Mouse (Mus musculus) layer of hippocampus, adult 2 months (tissue): ENCODE data around the gene Clstn1. TPM values are rescaled to one million over a fixed set of nuclear protein-coding genes. Genes with fewer than 3 reads are reported as not detected.
A peak's percentile ranks its signal among the peaks of the same experiment; 100 is the strongest.
"Not testable (repeated sequence)": the region's sequence is repeated elsewhere in the genome, so short reads cannot be mapped to it uniquely, and the experiment has no call there.

Experiments
- DNase-seq, 2 experiments: peaks; one replicate each; pipeline ENCODE4 v3.0.0; 2022; ENCODE audit warnings: low spot score in 2 of 2
- H3K27ac ChIP-seq: fragments of 200-600 bp; 2 replicates; pipeline ENCODE4 v1.8.1; 2022
- H3K4me3 ChIP-seq: fragments of 200-600 bp; 2 replicates; pipeline ENCODE4 v1.8.1; 2022; ENCODE audit warnings: mild to moderate bottlenecking
- CTCF ChIP-seq: fragments of 200-600 bp; conservative IDR thresholded peaks from 2 replicates; pipeline ENCODE4 v1.8.1; 2022; ENCODE audit warnings: antibody characterized with exemption, mild to moderate bottlenecking, moderate library complexity
- total RNA-seq, 2 experiments: library from RNA; stranded (reverse); gene quantifications; 2 replicates each; pipeline ENCODE4 v1.2.3; 2021

Gene Clstn1
- total RNA-seq, 2 experiments from 2014 or later, result 748 to 817 TPM

- H3K27ac ChIP-seq, result no peak overlapping the region
- TF ChIP-seq CTCF, result no peak
- DNase-seq, result no peak
Observed at GRCm38 (mm10) chr4:149609256-149610025, 23.2 kb downstream of the Clstn1 start.

GRCm38 (mm10) chr4:149611376-149612044 lies 25.2 kb downstream of the Clstn1 start:
- no peak overlapping the region for H3K27ac ChIP-seq
- peak in 1 of 2 experiments; percentile 62 for DNase-seq
- peak; percentile 95 for TF ChIP-seq CTCF
- no peak overlapping the region for H3K4me3 ChIP-seq

More at GRCm38 (mm10) chr4:149609256-149610025, 23.2 kb downstream of the Clstn1 start:
- H3K4me3 ChIP-seq, result no peak overlapping the region

DNA sequence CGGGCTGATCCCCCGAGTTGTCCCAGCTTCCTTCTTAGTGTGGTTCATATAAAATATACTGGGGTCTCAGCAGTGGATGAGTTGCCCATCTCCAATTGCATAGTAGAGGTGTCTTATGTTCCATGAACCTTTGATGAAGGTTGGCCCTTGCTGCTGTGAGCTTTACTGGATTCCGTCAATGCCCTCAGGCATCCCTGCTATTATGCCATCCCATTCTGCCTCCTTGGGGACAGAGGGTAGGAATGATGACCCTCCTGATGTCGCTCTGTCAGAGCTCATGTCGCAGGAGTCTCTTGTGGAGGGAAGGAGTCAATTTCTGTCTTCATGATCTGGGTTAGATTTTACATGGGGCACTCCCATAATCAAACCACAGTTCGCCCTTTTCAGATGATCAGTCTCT lies 27.2 kb downstream of the Clstn1 start:
- H3K27ac ChIP-seq, DNase-seq, H3K4me3 ChIP-seq: not testable (repeated sequence)

DNA sequence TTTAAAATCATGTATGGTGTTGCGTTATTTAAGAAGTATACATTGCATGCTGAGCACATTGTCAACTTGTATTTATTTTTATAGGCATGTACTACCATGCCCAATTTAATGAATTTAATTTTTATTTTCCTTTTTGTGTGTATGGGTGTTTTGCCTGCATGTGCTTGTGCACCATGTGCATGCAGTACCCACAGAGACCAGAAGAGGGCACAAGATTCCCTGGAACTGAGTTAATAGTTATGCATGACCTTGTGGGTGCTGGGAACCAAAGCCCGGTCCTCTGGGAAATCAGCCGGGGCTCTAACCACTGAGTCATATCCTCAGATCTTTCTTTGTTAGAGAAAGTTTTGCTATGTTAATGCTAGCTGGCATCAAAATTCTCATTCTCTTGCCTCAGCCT lies 28.6 kb downstream of the Clstn1 start:
- Histone ChIP-seq H3K27ac (no peak overlapping the region), H3K4me3 (no peak overlapping the region)
- TF ChIP-seq CTCF, result peak; percentile 56
- no peak for DNase-seq

DNA sequence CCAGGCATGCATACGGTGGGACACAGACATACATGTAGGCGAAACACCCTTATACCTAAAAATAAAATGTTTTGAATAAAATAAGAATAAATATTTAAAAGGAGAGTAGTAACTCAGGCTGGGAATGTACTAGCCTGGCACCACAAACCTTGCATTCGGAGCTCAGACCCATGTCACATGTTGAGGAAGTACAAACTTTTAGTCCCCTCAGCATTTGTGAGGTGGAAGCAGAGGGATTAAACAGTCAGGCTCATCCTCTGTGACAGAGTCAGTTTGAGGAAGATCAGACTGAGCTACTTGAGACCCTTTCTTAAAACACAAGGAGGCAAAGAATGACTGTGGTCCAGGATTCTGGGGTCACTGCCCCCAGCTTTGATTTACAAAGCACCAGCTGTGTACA lies 30.7 kb downstream of the Clstn1 start:
- not testable (repeated sequence) for H3K4me3 ChIP-seq, H3K27ac ChIP-seq, DNase-seq

DNA sequence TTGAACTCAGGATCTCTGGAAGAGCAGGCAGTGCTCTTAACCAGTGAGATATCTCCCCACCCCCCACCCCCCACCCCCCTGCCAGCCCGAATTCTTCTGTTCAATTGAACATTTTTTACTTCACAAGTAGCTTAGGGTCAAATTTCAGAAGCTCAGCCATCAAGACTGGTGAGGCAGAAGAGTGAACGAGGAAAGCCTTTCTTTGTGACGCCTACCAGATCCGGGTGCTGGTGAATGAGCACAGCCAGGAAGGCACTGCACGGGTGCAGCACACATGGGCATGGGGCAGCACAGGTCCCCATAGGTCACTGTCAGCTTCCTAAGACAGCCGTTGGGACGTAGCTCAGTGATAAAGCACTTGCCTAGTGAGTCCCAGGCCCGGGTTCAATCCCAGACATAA lies 33.7 kb downstream of the Clstn1 start:
- no peak overlapping the region for H3K27ac ChIP-seq
- DNase-seq, result no peak
- no peak overlapping the region for H3K4me3 ChIP-seq

GRCm38 (mm10) chr4:149621286-149621685 lies 35.0 kb downstream of the Clstn1 start:
- Histone ChIP-seq H3K4me3 (no peak overlapping the region), H3K27ac (no peak overlapping the region)
- DNase-seq, result no peak
- no peak for TF ChIP-seq CTCF

More for the DNA sequence above, 33.7 kb downstream of the Clstn1 start:
- no peak for TF ChIP-seq CTCF

- DNase-seq, result no peak
- TF ChIP-seq CTCF, result no peak
- peak overlapping the region; percentile 33; the same call in 1 of the 2 replicates for H3K27ac ChIP-seq
- H3K4me3 ChIP-seq, result no peak overlapping the region
Observed at GRCm38 (mm10) chr4:149623711-149624110, 37.4 kb downstream of the Clstn1 start.

GRCm38 (mm10) chr4:149626809-149627208 lies 40.5 kb downstream of the Clstn1 start:
- Histone ChIP-seq H3K4me3 (no peak overlapping the region), H3K27ac (no peak overlapping the region)
- no peak for DNase-seq
- no peak for TF ChIP-seq CTCF

DNA sequence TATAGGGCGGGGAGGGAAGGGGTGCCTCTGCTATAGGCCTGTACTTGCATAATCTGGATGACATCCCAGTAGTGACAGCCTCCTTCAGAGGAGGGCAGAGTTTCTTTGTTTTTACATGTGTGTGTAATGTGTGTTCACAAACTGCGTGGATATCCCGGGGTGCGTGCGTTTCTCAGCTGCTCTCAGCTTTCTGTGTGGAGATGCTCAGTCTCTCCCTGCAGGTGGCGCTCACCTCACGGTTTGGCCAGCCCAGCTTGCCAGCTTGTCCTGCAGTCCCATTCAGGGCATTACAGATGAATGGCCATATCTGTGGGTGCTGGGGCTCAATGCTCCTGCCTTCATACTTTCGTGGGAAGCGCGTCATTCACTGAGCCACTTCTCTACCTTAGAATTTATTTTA lies 42.1 kb downstream of the Clstn1 start:
- DNase-seq, result peak in 1 of 2 experiments; percentile 61
- Histone ChIP-seq H3K4me3 (no peak overlapping the region), H3K27ac (peak overlapping the region; percentile 52)
- TF ChIP-seq CTCF, result peak; percentile 83

GRCm38 (mm10) chr4:149628810-149629209 lies 42.5 kb downstream of the Clstn1 start:
- no peak for TF ChIP-seq CTCF
- H3K27ac ChIP-seq, result peak overlapping the region; percentile 52
- DNase-seq, result no peak
- no peak overlapping the region for H3K4me3 ChIP-seq

- TF ChIP-seq CTCF, result no peak
- H3K27ac ChIP-seq, result no peak overlapping the region; the same call in 1 of the 2 replicates
- no peak for DNase-seq
- H3K4me3 ChIP-seq, result no peak overlapping the region
Observed at GRCm38 (mm10) chr4:149632670-149633307, 46.5 kb downstream of the Clstn1 start.

DNA sequence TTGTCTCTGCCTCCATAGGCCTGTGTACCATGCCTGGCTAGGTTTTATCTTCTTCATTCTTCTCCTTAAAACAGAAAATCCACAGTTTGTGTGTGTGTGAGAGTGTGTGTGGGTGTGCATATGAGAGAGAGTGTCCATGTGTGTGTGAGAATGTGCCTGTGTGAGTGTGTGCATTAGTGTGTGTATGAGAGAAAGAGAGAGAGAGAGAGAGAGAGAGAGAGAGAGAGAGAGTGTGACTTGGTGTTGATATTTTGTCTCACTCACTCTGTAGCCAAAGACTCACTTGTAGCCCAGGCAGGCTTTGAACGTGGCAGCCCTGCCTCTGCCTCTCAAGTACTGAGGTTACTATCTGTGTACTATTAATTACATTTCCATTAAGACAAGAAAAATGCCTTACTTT lies 47.9 kb downstream of the Clstn1 start:
- no peak for TF ChIP-seq CTCF
- Histone ChIP-seq H3K27ac (no peak overlapping the region), H3K4me3 (no peak overlapping the region)
- no peak for DNase-seq

GRCm38 (mm10) chr4:149634966-149635365 lies 48.7 kb downstream of the Clstn1 start:
- no peak overlapping the region for H3K4me3 ChIP-seq
- no peak for DNase-seq
- TF ChIP-seq CTCF, result no peak
- no peak overlapping the region for H3K27ac ChIP-seq
